Mouse (Mus musculus): ENCODE measurements around the gene Fbxo27. TPM values are rescaled to one million over a fixed set of nuclear protein-coding genes. Genes with fewer than 3 reads are reported as not detected.

The Fbxo27 gene
- polyA plus RNA-seq, 1 experiment from 2014 or later: 5.8 TPM

GRCm38 (mm10) chr7:28714667-28715066 lies 22.0 kb downstream of the Fbxo27 start:
- 0 out of 2 replicates have a peak, but pooled peaks cover 9% of the 10 kb centered on the region for H3K27me3 ChIP-seq
- ATAC-seq: no peak

GRCm38 (mm10) chr7:28715598-28715997 lies 22.9 kb downstream of the Fbxo27 start:
- WGBS: 96% methylated on average over 2 of the region's 2 CpGs
- Histone ChIP-seq H3K4me1 (replicated peaks) (peaks cover 10% of the 10 kb centered on the region; the same call in 1 of the 2 replicates), H3K27ac (no peak overlapping the region), H3K4me3 (replicated peaks) (no peak overlapping the region), H3K27me3 (0 out of 2 replicates have a peak, but pooled peaks cover 9% of the 10 kb centered on the region), H3K4me2 (replicated peaks) (no peak overlapping the region), H3K36me3 (no peaks in the 10 kb centered on the region), H3K9me3 (no peaks in the 10 kb centered on the region), H3K9ac (replicated peaks) (no peak overlapping the region)
- ATAC-seq: no peak

More at GRCm38 (mm10) chr7:28714667-28715066, 22.0 kb downstream of the Fbxo27 start:
- Histone ChIP-seq H3K36me3 (no peaks in the 10 kb centered on the region), H3K9ac (replicated peaks) (no peak overlapping the region), H3K4me1 (replicated peaks) (peaks cover 10% of the 10 kb centered on the region; the same call in 1 of the 2 replicates), H3K9me3 (no peaks in the 10 kb centered on the region), H3K4me2 (replicated peaks) (no peak overlapping the region), H3K27ac (no peak overlapping the region), H3K4me3 (replicated peaks) (no peak overlapping the region)
- WGBS: 85% methylated on average over 5 of the region's 5 CpGs

GRCm38 (mm10) chr7:28716590-28717281 lies 24.1 kb downstream of the Fbxo27 start, which contains the start of gene Fbxo17:
Gene Fbxo17 (plus strand): TSS chr7:28716804.
- H3K4me3 ChIP-seq (replicated peaks): peak within 1 kb of the TSS; percentile 43
- peak within 1 kb of the TSS; percentile 67 for H3K4me2 ChIP-seq (replicated peaks)
- peak; percentile 88 for ATAC-seq
- peak within 1 kb of the TSS; percentile 63 for H3K9ac ChIP-seq (replicated peaks)
- 3% methylated on average over 35 of the region's 36 CpGs for WGBS
- H3K36me3 ChIP-seq: no peaks in the 10 kb centered on the region
- peaks cover 10% of the 10 kb centered on the region; the same call in 1 of the 2 replicates for H3K4me1 ChIP-seq (replicated peaks)
- no peaks in the 10 kb centered on the region for H3K9me3 ChIP-seq
- no peak within 1 kb of the TSS for H3K27ac ChIP-seq
- 0 out of 2 replicates have a peak, but pooled peaks cover 9% of the 10 kb centered on the region for H3K27me3 ChIP-seq

GRCm38 (mm10) chr7:28717726-28718125 lies 25.1 kb downstream of the Fbxo27 start:
- peaks cover 10% of the 10 kb centered on the region; the same call in 1 of the 2 replicates for H3K4me1 ChIP-seq (replicated peaks)
- no peak overlapping the region for H3K9ac ChIP-seq (replicated peaks)
- H3K9me3 ChIP-seq: no peaks in the 10 kb centered on the region
- 0 out of 2 replicates have a peak, but pooled peaks cover 9% of the 10 kb centered on the region for H3K27me3 ChIP-seq
- H3K36me3 ChIP-seq: no peaks in the 10 kb centered on the region
- H3K27ac ChIP-seq: no peak overlapping the region
- no peak overlapping the region for H3K4me2 ChIP-seq (replicated peaks)
- H3K4me3 ChIP-seq (replicated peaks): no peak overlapping the region
- WGBS: 89% methylated on average over 10 of the region's 10 CpGs
- no peak for ATAC-seq

GRCm38 (mm10) chr7:28719159-28719558 lies 26.5 kb downstream of the Fbxo27 start:
- H3K36me3 ChIP-seq: no peaks in the 10 kb centered on the region
- 73% methylated on average over 4 of the region's 4 CpGs for WGBS
- H3K4me1 ChIP-seq (replicated peaks): peaks cover 10% of the 10 kb centered on the region; the same call in 1 of the 2 replicates
- H3K9ac ChIP-seq (replicated peaks): no peak overlapping the region
- H3K27ac ChIP-seq: no peak overlapping the region
- no peaks in the 10 kb centered on the region for H3K9me3 ChIP-seq
- no peak for ATAC-seq
- no peak overlapping the region for H3K4me3 ChIP-seq (replicated peaks)
- no peak overlapping the region for H3K4me2 ChIP-seq (replicated peaks)
- 0 out of 2 replicates have a peak, but pooled peaks cover 9% of the 10 kb centered on the region for H3K27me3 ChIP-seq

- Histone ChIP-seq H3K36me3 (no peaks in the 10 kb centered on the region), H3K4me1 (replicated peaks) (peaks cover 10% of the 10 kb centered on the region; the same call in 1 of the 2 replicates), H3K4me3 (replicated peaks) (no peak overlapping the region), H3K27me3 (0 out of 2 replicates have a peak, but pooled peaks cover 9% of the 10 kb centered on the region), H3K9me3 (no peaks in the 10 kb centered on the region), H3K4me2 (replicated peaks) (no peak overlapping the region), H3K27ac (no peak overlapping the region), H3K9ac (replicated peaks) (no peak overlapping the region)
- no peak for ATAC-seq
- 90% methylated on average over 2 of the region's 2 CpGs for WGBS
Measured at GRCm38 (mm10) chr7:28719650-28720049, 27.0 kb downstream of the Fbxo27 start.

- Histone ChIP-seq H3K4me3 (replicated peaks) (no peak overlapping the region), H3K4me1 (replicated peaks) (peaks cover 10% of the 10 kb centered on the region; the same call in 1 of the 2 replicates), H3K27ac (no peak overlapping the region), H3K9me3 (no peaks in the 10 kb centered on the region), H3K36me3 (no peaks in the 10 kb centered on the region), H3K27me3 (0 out of 2 replicates have a peak, but pooled peaks cover 4% of the 10 kb centered on the region), H3K9ac (replicated peaks) (no peak overlapping the region), H3K4me2 (replicated peaks) (no peak overlapping the region)
- ATAC-seq: no peak
- WGBS: 81% methylated on average over 3 of the region's 3 CpGs
Measured at GRCm38 (mm10) chr7:28720753-28721537, 28.3 kb downstream of the Fbxo27 start.

GRCm38 (mm10) chr7:28722079-28722478 lies 29.4 kb downstream of the Fbxo27 start:
- no peaks in the 10 kb centered on the region for H3K9me3 ChIP-seq
- H3K4me1 ChIP-seq (replicated peaks): 0 out of 2 replicates have a peak, but pooled peaks cover 4% of the 10 kb centered on the region
- ATAC-seq: no peak
- 94% methylated on average over 7 of the region's 7 CpGs for WGBS
- H3K27ac ChIP-seq: no peak overlapping the region
- no peaks in the 10 kb centered on the region for H3K36me3 ChIP-seq
- H3K4me3 ChIP-seq (replicated peaks): no peak overlapping the region
- H3K4me2 ChIP-seq (replicated peaks): no peak overlapping the region
- no peak overlapping the region for H3K9ac ChIP-seq (replicated peaks)
- 0 out of 2 replicates have a peak, but pooled peaks cover 4% of the 10 kb centered on the region for H3K27me3 ChIP-seq

GRCm38 (mm10) chr7:28724613-28725012 lies 32.0 kb downstream of the Fbxo27 start:
- no peak for ATAC-seq
- WGBS: 93% methylated on average over 2 of the region's 2 CpGs
- H3K36me3 ChIP-seq: no peaks in the 10 kb centered on the region
- no peak overlapping the region for H3K9ac ChIP-seq (replicated peaks)
- no peaks in the 10 kb centered on the region for H3K9me3 ChIP-seq
- H3K4me1 ChIP-seq (replicated peaks): 0 out of 2 replicates have a peak, but pooled peaks cover 4% of the 10 kb centered on the region
- H3K4me3 ChIP-seq (replicated peaks): no peak overlapping the region
- no peak overlapping the region for H3K4me2 ChIP-seq (replicated peaks)
- H3K27me3 ChIP-seq: no peaks in the 10 kb centered on the region
- no peak overlapping the region for H3K27ac ChIP-seq

GRCm38 (mm10) chr7:28726600-28726999 lies 34.0 kb downstream of the Fbxo27 start:
- Histone ChIP-seq H3K27me3 (peaks cover under 1% of the 10 kb centered on the region), H3K36me3 (no peaks in the 10 kb centered on the region), H3K4me3 (replicated peaks) (no peak overlapping the region), H3K4me2 (replicated peaks) (peak overlapping the region; percentile 21; the same call in 1 of the 2 replicates), H3K9me3 (no peaks in the 10 kb centered on the region), H3K9ac (replicated peaks) (no peak overlapping the region), H3K4me1 (replicated peaks) (0 out of 2 replicates have a peak, but pooled peaks cover 4% of the 10 kb centered on the region), H3K27ac (no peak overlapping the region)
- 7% methylated on average over 14 of the region's 14 CpGs for WGBS
- ATAC-seq: peak; percentile 81

- Histone ChIP-seq H3K27me3 (peaks cover 13% of the 10 kb centered on the region), H3K36me3 (no peaks in the 10 kb centered on the region), H3K4me3 (replicated peaks) (no peak overlapping the region), H3K27ac (no peak overlapping the region), H3K9me3 (no peaks in the 10 kb centered on the region), H3K4me1 (replicated peaks) (peaks cover 10% of the 10 kb centered on the region), H3K4me2 (replicated peaks) (no peak overlapping the region), H3K9ac (replicated peaks) (no peak overlapping the region)
- WGBS: 53% methylated on average over 10 of the region's 10 CpGs
- no peak for ATAC-seq
Measured at GRCm38 (mm10) chr7:28727649-28728340, 35.1 kb downstream of the Fbxo27 start.

Data from midbrain, embryonic 13.5 days (tissue).